Mouse (Mus musculus) right cerebral cortex, postnatal 4 days (tissue): ENCODE data around the gene Clcf1.

Source experiments
- DNase-seq: peaks from one replicate; pipeline ENCODE4 v3.0.0-alpha.2; 2022

Gene Clcf1

DNA sequence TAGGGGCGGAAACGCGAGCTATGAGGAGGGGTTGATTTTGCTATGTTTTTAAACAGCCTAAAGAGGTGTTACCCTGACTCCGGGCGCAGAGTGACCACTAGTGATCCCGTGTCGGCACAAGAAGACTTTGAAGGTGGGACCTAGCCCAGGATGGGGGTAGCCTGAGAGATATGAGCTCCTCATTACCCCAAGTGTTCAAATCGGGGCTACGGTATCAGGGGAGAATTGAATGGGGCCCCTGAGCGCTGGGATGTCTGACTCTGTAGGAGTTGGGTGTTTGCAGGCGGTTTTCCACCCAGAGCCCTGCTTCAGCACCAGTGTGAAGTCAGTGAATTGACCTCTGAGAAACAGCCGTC is 43.8 kb downstream of the Clcf1 start:
- no peak for DNase-seq

DNA sequence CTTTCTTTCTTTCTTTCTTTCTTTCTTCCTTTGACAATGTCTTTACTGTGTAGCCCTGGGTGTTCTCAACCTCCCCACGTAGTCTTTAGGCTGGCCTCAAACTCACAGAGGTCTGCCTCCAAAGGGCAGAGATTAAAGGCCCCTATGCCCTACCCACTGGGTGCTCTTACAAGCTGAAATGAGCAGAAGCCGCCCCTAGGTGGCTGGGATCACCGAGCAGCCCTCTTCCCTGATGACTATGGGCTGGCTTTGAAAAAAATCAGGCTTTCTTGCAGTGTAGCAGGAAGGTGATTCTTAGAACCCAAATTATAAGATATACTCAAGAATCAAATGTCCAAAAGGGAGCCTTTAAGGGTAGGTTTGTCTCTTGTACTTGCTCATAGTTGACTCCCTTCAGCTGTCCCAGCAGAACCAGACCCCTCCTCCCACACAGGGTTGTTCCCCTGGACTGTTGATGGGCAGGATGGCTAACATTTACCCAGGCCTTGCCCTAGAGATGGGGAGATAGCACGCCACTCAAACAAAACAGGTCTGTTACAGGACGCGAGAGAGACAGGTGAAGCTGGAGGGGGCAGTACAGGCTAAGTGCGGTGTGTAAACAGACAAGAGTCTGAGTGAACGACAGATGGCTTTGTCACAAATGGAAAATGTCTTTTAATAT is 47.1 kb downstream of the Clcf1 start:
- no peak for DNase-seq

DNA sequence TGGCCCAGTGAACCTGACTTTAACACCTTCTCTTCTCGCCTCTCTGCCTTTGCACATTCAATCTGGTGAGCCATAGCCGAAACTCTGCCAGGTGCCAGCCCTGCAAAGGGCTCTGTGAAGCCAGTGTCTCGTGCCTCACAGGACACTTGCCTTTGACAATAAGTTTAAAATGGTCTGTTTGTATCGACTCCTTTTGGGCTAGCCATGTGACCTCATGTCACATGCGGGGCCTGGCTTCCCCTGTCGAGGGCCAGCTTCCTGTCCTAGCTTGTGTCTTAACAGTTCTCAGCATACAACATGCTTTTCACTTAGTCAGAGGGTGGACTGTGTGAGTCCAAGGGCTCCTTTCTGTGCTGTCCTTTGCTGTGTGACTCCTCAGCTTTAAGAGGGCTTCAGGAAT is 48.7 kb downstream of the Clcf1 start:
- no peak for DNase-seq

DNA sequence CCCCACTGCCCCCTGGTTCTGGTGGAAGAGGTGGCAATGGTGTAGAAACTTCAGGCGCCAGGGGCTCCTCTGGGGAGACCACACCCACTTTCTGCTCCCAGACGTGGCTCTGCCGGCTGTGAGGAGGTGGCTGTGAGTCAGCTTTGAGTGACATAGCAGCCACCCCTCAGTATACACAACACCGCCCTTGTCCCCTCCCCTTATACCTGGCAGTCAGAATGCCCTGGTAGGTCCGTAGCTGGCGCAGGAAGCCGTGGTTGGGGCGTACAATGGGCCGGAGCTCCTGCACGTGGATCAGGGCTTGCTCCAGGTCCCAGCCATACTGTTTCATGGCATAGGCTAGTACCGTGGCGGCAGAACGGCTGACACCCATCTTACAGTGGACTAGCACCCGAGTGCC is 49.7 kb downstream of the Clcf1 start:
- no peak for DNase-seq

DNA sequence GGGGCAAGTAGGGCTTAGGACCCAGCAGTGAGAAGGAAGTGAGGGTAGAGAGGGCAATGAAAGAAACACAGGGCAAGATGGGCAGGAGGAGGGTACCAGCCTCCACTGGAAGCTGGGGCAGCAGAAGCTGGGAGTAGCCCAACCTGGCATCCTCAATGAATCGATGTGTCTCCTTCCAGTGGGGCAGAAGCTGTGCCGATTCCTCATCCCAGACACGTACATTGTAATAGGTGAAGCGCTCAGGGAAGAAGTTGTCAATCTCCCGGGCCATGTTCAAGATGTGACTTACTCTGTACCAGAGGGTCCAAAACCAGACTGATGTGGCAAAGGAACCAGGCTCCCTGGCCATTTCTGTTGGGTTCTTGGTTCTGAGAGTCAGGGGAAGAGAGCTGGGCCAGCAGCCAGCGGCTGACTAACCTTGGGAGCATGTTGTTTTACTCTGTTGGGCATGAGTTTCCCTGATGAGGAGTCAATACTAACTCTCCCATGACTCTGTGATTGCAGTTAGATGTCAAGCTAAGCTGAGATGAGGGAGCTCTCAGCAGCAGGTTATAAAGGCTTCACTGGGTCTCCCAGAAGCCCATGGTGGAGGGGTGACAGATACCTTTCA is 50.2 kb downstream of the Clcf1 start:
- DNase-seq: no peak

DNA sequence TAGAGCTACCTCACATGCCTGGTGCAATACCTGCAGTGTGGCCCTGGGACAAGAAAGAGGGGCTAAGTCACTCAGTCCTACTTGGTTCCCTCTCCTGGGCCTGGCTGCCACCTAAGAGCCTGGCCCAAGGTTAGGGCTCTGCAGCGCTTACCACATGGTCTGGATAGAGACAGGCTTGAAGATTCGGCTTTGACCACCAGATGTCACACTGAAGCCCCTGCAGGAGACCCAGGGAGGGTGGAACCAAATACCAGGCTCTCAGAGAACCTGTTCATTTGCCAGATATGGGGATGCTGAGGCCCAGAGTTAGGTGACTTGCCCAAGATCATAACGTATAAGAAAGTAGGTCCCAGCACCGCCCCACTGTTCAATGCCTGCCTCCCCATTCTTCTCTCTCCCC is 51.9 kb downstream of the Clcf1 start:
- no peak for DNase-seq

DNA sequence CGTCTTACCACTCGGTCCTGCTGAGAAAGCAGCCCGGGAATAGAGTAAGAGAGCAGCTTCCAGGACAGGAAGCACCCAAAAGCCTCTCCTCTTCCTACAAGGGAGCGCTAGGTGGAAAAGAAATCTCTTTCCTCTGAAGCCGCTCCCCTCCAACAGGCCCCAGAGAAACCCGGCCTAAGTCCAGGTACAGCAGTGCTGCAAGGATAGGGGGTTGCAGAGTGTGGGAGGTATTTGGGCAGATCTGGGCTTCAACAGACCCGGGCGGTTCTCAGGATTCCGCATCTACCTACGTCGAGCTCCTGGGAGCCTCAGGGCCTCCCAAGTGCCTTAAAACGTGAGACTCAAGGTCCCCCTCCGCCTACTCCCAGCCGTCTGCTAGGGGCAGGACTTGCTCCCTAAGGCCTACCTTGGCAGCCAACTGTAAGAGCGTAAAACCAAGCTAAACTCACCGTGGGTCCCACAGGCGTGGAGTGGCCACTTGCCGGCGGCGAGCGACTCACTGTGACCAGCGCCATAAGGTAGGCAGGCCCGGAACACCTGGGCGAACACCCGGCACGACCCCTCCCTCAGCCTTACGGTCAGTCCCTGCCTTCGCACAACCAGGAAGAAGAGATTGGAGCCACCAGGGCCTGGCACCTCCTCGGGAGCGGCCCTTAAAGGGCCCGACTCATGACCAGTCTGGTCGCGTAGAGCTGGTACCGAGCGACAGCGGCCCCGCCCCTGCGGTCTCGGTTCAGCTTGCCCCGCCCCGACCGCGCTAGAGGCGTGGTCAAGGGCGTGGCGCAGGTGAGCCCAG is 54.7 kb downstream of the Clcf1 start, which contains the start of gene Ssh3:
Gene Ssh3 (minus strand): TSS at position 615 of the 796 bp plus-strand sequence.
- DNase-seq: no peak

DNA sequence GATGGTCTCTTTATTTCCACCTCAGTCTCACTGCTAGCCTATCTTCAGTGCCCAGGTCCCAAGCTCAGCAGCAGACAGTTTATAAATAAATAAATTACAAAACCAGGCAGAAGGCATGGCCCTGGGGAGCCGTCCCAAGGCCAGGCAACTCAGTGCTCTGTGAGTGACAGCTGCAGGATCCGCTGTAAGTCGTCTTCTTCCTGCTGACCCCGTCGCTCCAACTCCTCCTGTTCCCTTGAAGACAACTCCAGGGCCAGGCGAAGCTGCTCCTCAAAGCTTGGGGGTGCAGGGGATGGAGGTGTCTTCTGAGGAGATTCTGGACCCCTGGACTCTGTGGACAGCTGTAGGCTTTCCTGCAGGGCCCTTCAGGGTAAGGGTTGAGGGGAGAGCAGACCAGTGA is 56.1 kb downstream of the Clcf1 start:
- DNase-seq: no peak

DNA sequence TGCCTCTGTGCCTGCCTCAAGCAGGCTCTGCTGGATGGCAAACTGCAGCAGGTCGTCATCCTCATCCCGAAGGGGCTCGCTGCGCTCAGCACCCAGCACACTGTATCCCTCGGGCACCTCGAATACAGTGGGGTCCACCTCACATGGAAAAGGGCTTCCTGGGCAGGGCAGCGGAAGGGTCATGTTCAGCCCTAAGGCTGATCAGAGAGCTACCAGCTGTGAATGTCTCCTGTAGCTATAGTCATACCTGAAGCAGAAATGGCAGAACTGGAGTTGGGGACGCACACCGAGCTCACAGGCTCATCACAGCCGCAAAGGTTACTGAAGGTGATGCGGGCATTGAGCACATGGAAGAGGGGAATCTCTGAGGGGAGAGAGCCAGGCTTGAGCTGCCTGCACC is 56.9 kb downstream of the Clcf1 start:
- no peak for DNase-seq
